Mouse (Mus musculus) ES-Bruce4 (cell line): ENCODE data around the gene Mfsd8. TPM values are rescaled to one million over a fixed set of nuclear protein-coding genes. Genes with fewer than 3 reads are reported as not detected.
"Not testable (repeated sequence)": the region's sequence is repeated elsewhere in the genome, so short reads cannot be mapped to it uniquely, and the experiment has no call there.

Experiments
- H3K27ac ChIP-seq: 2 replicates; pipeline ENCODE4 v1.5.1; 2012; ENCODE audit warnings: low read length, inconsistent platforms; ENCODE audit not compliant: insufficient read depth
- H3K27me3 ChIP-seq: 2 replicates; pipeline ENCODE4 v1.6.1; 2012; ENCODE audit warnings: mild to moderate bottlenecking, low read length, inconsistent platforms; ENCODE audit not compliant: control insufficient read depth, poor library complexity, insufficient read depth, severe bottlenecking
- H3K36me3 ChIP-seq: 2 replicates; pipeline ENCODE4 v1.6.1; 2012; ENCODE audit warnings: inconsistent platforms, mild to moderate bottlenecking, low read length, moderate library complexity; ENCODE audit not compliant: control insufficient read depth, poor library complexity, insufficient read depth, severe bottlenecking
- H3K4me1 ChIP-seq: one replicate; pipeline ENCODE4 v1.8.1; 2011; ENCODE audit warnings: low read length; ENCODE audit not compliant: control insufficient read depth, insufficient read depth
- H3K4me3 ChIP-seq: 2 replicates; pipeline ENCODE4 v1.5.1; 2011; ENCODE audit warnings: low read depth, mild to moderate bottlenecking, low read length
- H3K9ac ChIP-seq: 2 replicates; pipeline ENCODE4 v1.6.1; 2012; ENCODE audit warnings: low read depth, mild to moderate bottlenecking, inconsistent platforms; ENCODE audit not compliant: poor library complexity, severe bottlenecking
- H3K9me3 ChIP-seq: replicated peaks from 2 replicates; pipeline ENCODE4 v1.6.1; 2012; ENCODE audit warnings: mild to moderate bottlenecking, low read length, inconsistent platforms; ENCODE audit not compliant: control insufficient read depth, poor library complexity, insufficient read depth, severe bottlenecking
- CTCF ChIP-seq: IDR thresholded peaks from one replicate; pipeline ENCODE4 v1.8.1; 2011; ENCODE audit warnings: low read depth, low read length
- EP300 ChIP-seq: IDR thresholded peaks from 2 replicates; pipeline ENCODE4 v1.6.1; 2011; ENCODE audit warnings: low read depth, low read length; ENCODE audit not compliant: insufficient read depth
- polyA plus RNA-seq: library from polyadenylated mRNA; stranded (reverse); fragments of >200 nt; gene quantifications from 2 replicates; pipeline ENCODE4 v1.2.4, GENCODE M21; 2011; ENCODE audit warnings: low read depth; ENCODE audit not compliant: missing spikeins, insufficient read depth, insufficient read length

Gene Mfsd8
- 4.9 and 5.4 TPM in 2 replicates for polyA plus RNA-seq

DNA sequence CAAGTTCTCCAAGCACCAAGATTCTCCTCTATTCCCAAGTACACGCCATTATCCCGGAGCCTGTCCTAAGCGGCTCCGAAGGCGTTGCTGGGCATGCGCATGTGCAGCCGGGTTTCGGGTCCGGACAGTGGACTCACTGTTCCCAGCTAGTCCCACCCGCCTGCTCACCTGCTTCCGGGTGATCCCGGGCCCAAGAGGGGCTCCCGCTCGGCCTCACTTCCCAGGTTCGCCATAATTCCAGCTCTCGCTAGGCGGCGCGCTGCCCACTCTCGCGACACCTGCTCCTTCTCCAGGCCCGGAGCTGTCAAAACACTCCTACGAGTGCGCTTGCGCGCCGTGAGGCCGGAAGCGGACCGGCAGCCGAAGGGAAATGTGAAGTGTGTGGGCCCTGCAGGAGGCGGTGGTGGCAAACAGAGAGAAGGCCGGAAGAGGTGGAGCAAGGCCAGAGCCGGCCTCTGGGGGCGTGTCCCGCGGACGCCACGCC, at the start of gene Mfsd8:
TSS of gene Mfsd8 (minus strand) at position 414 of the 484 bp plus-strand sequence.
- not testable (repeated sequence) for H3K9me3 ChIP-seq, H3K36me3 ChIP-seq, H3K4me1 ChIP-seq, H3K27me3 ChIP-seq
- Histone ChIP-seq H3K9ac (peak within 1 kb of the TSS; percentile 84), H3K4me3 (peak within 1 kb of the TSS; percentile 84), H3K27ac (peak within 1 kb of the TSS; percentile 86)
- peak; percentile 37 for TF ChIP-seq CTCF

DNA sequence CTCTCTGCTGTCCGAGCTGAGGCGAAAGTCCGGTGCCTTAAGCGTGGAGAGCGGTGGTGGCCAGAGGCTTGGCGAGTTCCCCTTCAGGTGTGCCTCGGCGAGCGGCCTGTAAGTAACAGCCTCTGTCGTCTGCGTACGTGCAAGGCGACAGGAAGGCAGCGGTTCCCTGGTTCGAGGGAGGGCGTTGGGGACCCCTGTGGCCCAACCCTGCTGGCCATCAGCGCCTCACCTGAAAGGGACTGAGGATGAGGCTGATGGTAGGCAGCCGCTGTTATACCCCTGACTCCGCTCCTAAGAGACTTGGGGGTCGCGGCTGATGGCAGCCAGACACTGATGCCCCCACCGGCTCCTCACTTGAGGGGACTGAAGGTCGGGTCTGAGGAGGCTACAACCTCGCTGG, 47.6 kb upstream of the Mfsd8 start:
- H3K4me3 ChIP-seq, result peak overlapping the region; percentile 54
- not testable (repeated sequence) for H3K36me3 ChIP-seq, H3K27ac ChIP-seq, H3K9me3 ChIP-seq, H3K27me3 ChIP-seq, H3K4me1 ChIP-seq
- peak overlapping the region; percentile 33; the same call in 1 of the 2 replicates for H3K9ac ChIP-seq

- Histone ChIP-seq H3K4me3 (peak overlapping the region; percentile 75), H3K9ac (peak overlapping the region; percentile 31), H3K27ac (peak overlapping the region; percentile 47)
- peak; percentile 15; the same call in 1 of the 2 replicates for TF ChIP-seq EP300
- TF ChIP-seq CTCF, result peak; percentile 47
- H3K27me3 ChIP-seq, H3K36me3 ChIP-seq, H3K9me3 ChIP-seq, H3K4me1 ChIP-seq: not testable (repeated sequence)
Measured at GRCm38 (mm10) chr3:40893816-40894258, 47.2 kb upstream of the Mfsd8 start.

- H3K4me3 ChIP-seq, H3K27ac ChIP-seq, H3K36me3 ChIP-seq, H3K9ac ChIP-seq, H3K4me1 ChIP-seq, H3K9me3 ChIP-seq, H3K27me3 ChIP-seq: not testable (repeated sequence)
Measured at GRCm38 (mm10) chr3:40853123-40853738, 6.5 kb upstream of the Mfsd8 start.

GRCm38 (mm10) chr3:40847936-40848335, 1.2 kb upstream of the Mfsd8 start:
- not testable (repeated sequence) for H3K4me3 ChIP-seq, H3K4me1 ChIP-seq, H3K9me3 ChIP-seq, H3K36me3 ChIP-seq, H3K9ac ChIP-seq, H3K27ac ChIP-seq, H3K27me3 ChIP-seq

DNA sequence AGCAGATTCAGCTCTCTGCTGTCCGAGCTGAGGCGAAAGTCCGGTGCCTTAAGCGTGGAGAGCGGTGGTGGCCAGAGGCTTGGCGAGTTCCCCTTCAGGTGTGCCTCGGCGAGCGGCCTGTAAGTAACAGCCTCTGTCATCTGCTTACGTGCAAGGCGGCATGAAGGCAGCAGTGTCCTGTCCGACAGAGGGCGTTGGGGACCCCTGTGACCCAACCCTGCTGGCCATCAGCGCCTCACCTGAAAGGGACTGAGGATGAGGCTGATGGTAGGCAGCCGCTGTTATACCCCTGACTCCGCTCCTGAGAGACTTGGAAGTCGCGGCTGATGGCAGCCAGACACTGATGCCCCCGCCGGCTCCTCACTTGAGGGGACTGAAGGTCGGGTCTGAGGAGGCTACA, 332 bp upstream of the Mfsd8 start:
- H3K9ac ChIP-seq, result peak overlapping the region; percentile 67; the same call in 1 of the 2 replicates
- not testable (repeated sequence) for H3K27me3 ChIP-seq, H3K4me1 ChIP-seq, H3K27ac ChIP-seq, H3K36me3 ChIP-seq, H3K9me3 ChIP-seq
- H3K4me3 ChIP-seq, result peak overlapping the region; percentile 58
- peak; percentile 42 for TF ChIP-seq CTCF

- H3K36me3 ChIP-seq, H3K9me3 ChIP-seq, H3K27me3 ChIP-seq, H3K4me1 ChIP-seq: not testable (repeated sequence)
- H3K4me3 ChIP-seq, result peak within 1 kb of the TSS; percentile 84
- peak within 1 kb of the TSS; percentile 86 for H3K27ac ChIP-seq
- peak within 1 kb of the TSS; percentile 84 for H3K9ac ChIP-seq
Measured at GRCm38 (mm10) chr3:40846957-40847017, 101 bp upstream of the Mfsd8 start, which contains the start of gene Abhd18. TSS of gene Abhd18 (plus strand) at chr3:40846970.

- not testable (repeated sequence) for H3K27ac ChIP-seq, H3K4me1 ChIP-seq, H3K9me3 ChIP-seq, H3K4me3 ChIP-seq, H3K27me3 ChIP-seq, H3K36me3 ChIP-seq
- peak overlapping the region; percentile 84; the same call in 1 of the 2 replicates for H3K9ac ChIP-seq
Measured at GRCm38 (mm10) chr3:40845521-40845920, 1.2 kb downstream of the Mfsd8 start.
